ENCODE assay signal across 14 mouse cellular contexts in the genomic region with DNA sequence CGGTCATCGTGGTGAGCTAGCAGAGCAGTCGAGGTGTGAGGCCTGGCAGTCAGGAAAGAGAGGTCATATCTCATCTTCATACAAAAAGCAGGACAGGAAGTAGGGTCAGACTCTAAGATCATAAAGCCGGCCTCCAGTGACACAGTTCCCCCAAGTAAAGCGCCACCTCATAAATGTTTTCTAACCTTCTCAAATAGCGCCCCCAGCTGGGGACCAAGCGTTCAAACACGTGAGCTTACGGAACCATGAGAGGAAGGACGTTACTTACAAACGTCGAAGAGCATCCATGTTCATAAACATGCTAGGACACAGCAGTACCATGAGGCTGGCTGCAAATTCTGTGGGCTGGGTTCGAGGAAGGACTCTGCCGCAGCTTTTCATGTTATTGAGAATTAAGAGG. TPM values are rescaled to one million over a fixed set of nuclear protein-coding genes. Genes with fewer than 3 reads are reported as not detected.
A peak's percentile ranks its signal among the peaks of the same experiment; 100 is the strongest.
DNase-seq lines count a peak whose midpoint lies in the region; ATAC-seq and TF ChIP-seq lines count a peak whose summit lies in the region.
"Had no signal": no experiment of that assay in that cellular context is flagged by ENCODE, and none has a peak within 500 bp of the region (broad histone marks: within the 10 kb centered on the region; RNA-seq: fewer than 3 reads in every experiment).

No protein-coding gene starts in this region.

- ATAC-seq in heart, embryonic 15.5 days (replicated peaks; ENCODE audit: insufficient number of reproducible peaks, insufficient read depth, low FRiP score, low read depth), result no peak
- no peak for ATAC-seq in lung, embryonic 16.5 days (ENCODE audit: low read depth)
- ATAC-seq in liver, postnatal 0 days, result no peak
- ATAC-seq: forebrain, embryonic 16.5 days had no signal

- no peaks in the 10 kb centered on the region for H3K79me2 ChIP-seq in MEL (ENCODE audit: control insufficient read depth, insufficient read depth, low read length, poor library complexity)

- no peak overlapping the region for H3K4me3 ChIP-seq in heart, embryonic 15.5 days
- no peak overlapping the region for H3K4me3 ChIP-seq in lung, embryonic 16.5 days (ENCODE audit: low read length)
- H3K4me3 ChIP-seq in lung, adult 2 months (replicated peaks; ENCODE audit: extremely low read depth, low read depth, low read length), result no peak overlapping the region
- H3K4me3 ChIP-seq in MEL (ENCODE audit: control insufficient read depth in 1 of 2, insufficient read depth in 1 of 2, low read depth in 2 of 2, low read length in 2 of 2), result no peak overlapping the region
- no peak overlapping the region for H3K4me3 ChIP-seq in liver, postnatal 0 days (ENCODE audit: low read depth, low read length)
- H3K4me3 ChIP-seq: embryonic facial prominence, embryonic 12.5 days; heart, embryonic 10.5 days had no signal

- intact Hi-C loops in heart, postnatal 36 days (cut with DNase I), result no loop called here

- TF ChIP-seq CTCF in lung, adult 2 months (IDR thresholded peaks at IDR 0.05; ENCODE audit: insufficient read depth, low read length), result no peak
- peak; percentile 26 to 57 (median 45); a peak in 4 of 6 replicates for TF ChIP-seq CTCF in MEL (IDR thresholded peaks at IDR 0.05 in 2 of 3, conservative IDR thresholded peaks at IDR 0.05 in 1 of 3; ENCODE audit: control insufficient read depth in 1 of 3, insufficient read depth in 1 of 3, low read depth in 2 of 3, low read length in 3 of 3, poor library complexity in 1 of 3, severe bottlenecking in 1 of 3)
- peak; percentile 33 for TF ChIP-seq CTCF in liver, postnatal 0 days (IDR thresholded peaks at IDR 0.05; ENCODE audit: low read depth)

- H3K9ac ChIP-seq in heart, embryonic 15.5 days, result no peak overlapping the region
- H3K9ac ChIP-seq in lung, embryonic 16.5 days (ENCODE audit: low read length), result no peak overlapping the region
- H3K9ac ChIP-seq in MEL (ENCODE audit: control insufficient read depth, low read depth, low read length, poor library complexity, severe bottlenecking), result no peak overlapping the region
- H3K9ac ChIP-seq in liver, postnatal 0 days (replicated peaks), result no peak overlapping the region
- H3K9ac ChIP-seq: embryonic facial prominence, embryonic 12.5 days; hindbrain, embryonic 14.5 days had no signal

- no peak for DNase-seq in heart, postnatal 36 days
- DNase-seq in lung, adult 2 months, result no peak
- DNase-seq in MEL (ENCODE audit: low read depth, low spot score), result peak; percentile 58
- DNase-seq in liver, postnatal 0 days, result no peak
- no peak for DNase-seq in cerebellum, adult 18-20 months
- DNase-seq in adrenal gland, postnatal 4 days (ENCODE audit: low spot score in 2 of 2), result no peak
- DNase-seq: cerebellum, adult 11-12 months had no signal

- no peaks in the 10 kb centered on the region for H3K9me3 ChIP-seq in heart, embryonic 15.5 days (replicated peaks)
- no peaks in the 10 kb centered on the region for H3K9me3 ChIP-seq in lung, embryonic 16.5 days (ENCODE audit: control insufficient read depth, low read length)
- H3K9me3 ChIP-seq in MEL (replicated peaks; ENCODE audit: insufficient read depth, low read length), result no peaks in the 10 kb centered on the region
- no peaks in the 10 kb centered on the region for H3K9me3 ChIP-seq in liver, postnatal 0 days (ENCODE audit: low read length)
- H3K9me3 ChIP-seq: embryonic facial prominence, embryonic 12.5 days; G1E; heart, embryonic 10.5 days had no signal

- peak; percentile 55 for TF ChIP-seq RAD21 in MEL (IDR thresholded peaks at IDR 0.05; ENCODE audit: low read depth, low read length)

- H3K27me3 ChIP-seq in heart, embryonic 15.5 days, result no peaks in the 10 kb centered on the region
- no peaks in the 10 kb centered on the region for H3K27me3 ChIP-seq in lung, embryonic 16.5 days (ENCODE audit: control insufficient read depth, insufficient read depth, low read depth, low read length)
- no peaks in the 10 kb centered on the region for H3K27me3 ChIP-seq in MEL (ENCODE audit: control insufficient read depth in 1 of 2, insufficient read depth in 2 of 2, low read length in 2 of 2)
- H3K27me3 ChIP-seq in liver, postnatal 0 days (ENCODE audit: insufficient read depth, low read length), result no peaks in the 10 kb centered on the region
- H3K27me3 ChIP-seq: embryonic facial prominence, embryonic 12.5 days had no signal

- no peak for TF ChIP-seq POLR2A in lung, adult 2 months (IDR thresholded peaks at IDR 0.05; ENCODE audit: borderline replicate concordance, extremely low read depth, low read depth, low read length)
- no peak for TF ChIP-seq POLR2A in MEL (IDR thresholded peaks at IDR 0.05; ENCODE audit: control insufficient read depth in 1 of 2, insufficient read depth in 1 of 2, low read depth in 1 of 2, low read length in 2 of 2, poor library complexity in 1 of 2)

- H3K4me2 ChIP-seq in heart, embryonic 15.5 days, result no peak overlapping the region
- no peak overlapping the region for H3K4me2 ChIP-seq in lung, embryonic 16.5 days (ENCODE audit: low read depth, low read length)
- no peak overlapping the region for H3K4me2 ChIP-seq in liver, postnatal 0 days (ENCODE audit: low read depth, low read length)
- H3K4me2 ChIP-seq: embryonic facial prominence, embryonic 12.5 days; hindbrain, embryonic 14.5 days had no signal

- H3K36me3 ChIP-seq in heart, embryonic 15.5 days, result no peaks in the 10 kb centered on the region
- H3K36me3 ChIP-seq in lung, embryonic 16.5 days (ENCODE audit: control insufficient read depth, insufficient read depth, low read length), result no peaks in the 10 kb centered on the region
- H3K36me3 ChIP-seq in MEL (ENCODE audit: control insufficient read depth in 1 of 2, insufficient read depth in 2 of 2, low read length in 2 of 2), result no peaks in the 10 kb centered on the region
- H3K36me3 ChIP-seq in liver, postnatal 0 days (replicated peaks; ENCODE audit: insufficient read depth, low read length), result no peaks in the 10 kb centered on the region
- H3K36me3 ChIP-seq: embryonic facial prominence, embryonic 12.5 days; G1E; heart, embryonic 10.5 days had no signal

- TF ChIP-seq EP300 in MEL (IDR thresholded peaks at IDR 0.05; ENCODE audit: low read depth in 1 of 2, low read length in 2 of 2), result no peak
- no peak for TF ChIP-seq EP300 in liver, postnatal 0 days (IDR thresholded peaks at IDR 0.05; ENCODE audit: low read depth)

- peak overlapping the region; percentile 68 for H3K27ac ChIP-seq in heart, embryonic 15.5 days
- H3K27ac ChIP-seq in lung, embryonic 16.5 days (ENCODE audit: low read length), result peak overlapping the region; percentile 89
- H3K27ac ChIP-seq in MEL (ENCODE audit: control insufficient read depth, low read depth, low read length), result no peak overlapping the region
- no peak overlapping the region for H3K27ac ChIP-seq in liver, postnatal 0 days (ENCODE audit: low read depth)
- H3K27ac ChIP-seq: embryonic facial prominence, embryonic 12.5 days; heart, embryonic 10.5 days; hindbrain, embryonic 14.5 days had no signal

- peaks cover 23% of the 10 kb centered on the region for H3K4me1 ChIP-seq in heart, embryonic 15.5 days (replicated peaks)
- peaks cover 14% of the 10 kb centered on the region for H3K4me1 ChIP-seq in lung, embryonic 16.5 days (replicated peaks; ENCODE audit: control insufficient read depth, insufficient read depth, low read length)
- peaks cover 11% of the 10 kb centered on the region for H3K4me1 ChIP-seq in lung, adult 2 months (ENCODE audit: control insufficient read depth, insufficient read depth, low read length)
- H3K4me1 ChIP-seq in MEL (ENCODE audit: control insufficient read depth in 1 of 2, insufficient read depth in 2 of 2, low read length in 2 of 2), result no peaks in the 10 kb centered on the region
- no peaks in the 10 kb centered on the region for H3K4me1 ChIP-seq in liver, postnatal 0 days (ENCODE audit: insufficient read depth)

- 81% methylated on average over 14 of the region's 14 CpGs for WGBS in heart, embryonic 15.5 days
- WGBS in lung, embryonic 16.5 days, result 73% methylated on average over 14 of the region's 14 CpGs
- 75% methylated on average over 14 of the region's 14 CpGs for WGBS in lung, adult 2 months
- WGBS in liver, postnatal 0 days (ENCODE audit: insufficient replicate concordance), result 71% methylated on average over 14 of the region's 14 CpGs

TF ChIP-seq in MEL, 35 proteins besides CTCF, POLR2A, EP300 and RAD21 (continues in another document):
- TF ChIP-seq NELFE (IDR thresholded peaks at IDR 0.05; ENCODE audit: low read depth, low read length) (no peak), SMC3 (IDR thresholded peaks at IDR 0.05; ENCODE audit: low read depth, low read length) (peak; percentile 58)

RNA-seq across cellular contexts. Expression of a gene that starts 31.1 kb away (rescaled TPM):
- 1.4 and 2.1 TPM in 2 replicates for polyA plus RNA-seq in heart, embryonic 15.5 days (2015; fragmentation: Nextera tagmentation; extraction: Ambion mirVana)
- 10 to 100 TPM in 1 of 2 experiments, 1 to 10 TPM in 1; 9.6 to 13.7 TPM for total RNA-seq in heart, postnatal 36 days (2021)
- polyA plus RNA-seq in lung, embryonic 16.5 days (2015; fragmentation: Nextera tagmentation; extraction: Ambion mirVana), result 2.8 and 3.1 TPM in 2 replicates
- 5.1 and 5.4 TPM in 2 replicates for polyA plus RNA-seq in lung, adult 2 months (2012; rRNA removed)
- total RNA-seq in MEL (2012; rRNA removed), result 0.13 and 0.15 TPM in 2 replicates
- polyA plus RNA-seq in MEL (2012; ENCODE audit: insufficient read depth in 1 of 2, insufficient read length in 2 of 2, low read depth in 1 of 2, low replicate concordance in 2 of 2, missing spikeins in 1 of 2), result under 1 TPM in 1 of 2 experiments, not detected in 1; 0.53 TPM
- 0.26 and 0.29 TPM in 2 replicates for polyA plus RNA-seq in liver, postnatal 0 days (2015; fragmentation: Nextera tagmentation; extraction: Ambion mirVana)
- 1 to 10 TPM; 5.0 to 7.1 TPM for total RNA-seq in adrenal gland, postnatal 4 days (2021)

RNA-seq across cellular contexts. Expression of a gene that starts 40.5 kb away (rescaled TPM):
- 19.7 and 24.4 TPM in 2 replicates for polyA plus RNA-seq in heart, embryonic 15.5 days (2015; fragmentation: Nextera tagmentation; extraction: Ambion mirVana)
- 10 to 100 TPM; 15.9 to 16.1 TPM for total RNA-seq in heart, postnatal 36 days (2021)
- polyA plus RNA-seq in lung, embryonic 16.5 days (2015; fragmentation: Nextera tagmentation; extraction: Ambion mirVana), result 29.8 and 31.3 TPM in 2 replicates
- polyA plus RNA-seq in lung, adult 2 months (2012; rRNA removed), result 0.92 and 2.4 TPM in 2 replicates
- 67.6 and 73.2 TPM in 2 replicates for total RNA-seq in MEL (2012; rRNA removed)
- 10 to 100 TPM in 1 of 2 experiments, not detected in 1; 33.5 TPM for polyA plus RNA-seq in MEL (2012; ENCODE audit: insufficient read depth in 1 of 2, insufficient read length in 2 of 2, low read depth in 1 of 2, low replicate concordance in 2 of 2, missing spikeins in 1 of 2)
- polyA plus RNA-seq in liver, postnatal 0 days (2015; fragmentation: Nextera tagmentation; extraction: Ambion mirVana), result 10.1 and 13.8 TPM in 2 replicates
- total RNA-seq in adrenal gland, postnatal 4 days (2021), result 10 to 100 TPM; 32.0 to 42.8 TPM

RNA-seq across cellular contexts. Expression of a gene that starts 40.8 kb away (rescaled TPM):
- 13.4 and 13.7 TPM in 2 replicates for polyA plus RNA-seq in heart, embryonic 15.5 days (2015; fragmentation: Nextera tagmentation; extraction: Ambion mirVana)
- 10 to 100 TPM; 36.0 to 36.3 TPM for total RNA-seq in heart, postnatal 36 days (2021)
- 5.1 and 5.2 TPM in 2 replicates for polyA plus RNA-seq in lung, embryonic 16.5 days (2015; fragmentation: Nextera tagmentation; extraction: Ambion mirVana)
- 11.1 TPM in 2 replicates for polyA plus RNA-seq in lung, adult 2 months (2012; rRNA removed)
- 4.0 and 6.0 TPM in 2 replicates for total RNA-seq in MEL (2012; rRNA removed)
- 1 to 10 TPM in 1 of 2 experiments, not detected in 1; 9.1 TPM for polyA plus RNA-seq in MEL (2012; ENCODE audit: insufficient read depth in 1 of 2, insufficient read length in 2 of 2, low read depth in 1 of 2, low replicate concordance in 2 of 2, missing spikeins in 1 of 2)
- 11.2 and 11.4 TPM in 2 replicates for polyA plus RNA-seq in liver, postnatal 0 days (2015; fragmentation: Nextera tagmentation; extraction: Ambion mirVana)
- total RNA-seq in adrenal gland, postnatal 4 days (2021), result 10 to 100 TPM; 17.5 to 18.3 TPM

Comparison
In these comparisons a context has a peak if more than half of its experiments do, and no peak if none do; other contexts are left out.
1. H3K27ac ChIP-seq: peak in heart, embryonic 15.5 days (single experiment) and lung, embryonic 16.5 days (single experiment); none in MEL (single experiment) and liver, postnatal 0 days (single experiment).